Mouse (Mus musculus) bone marrow, adult 2 months (tissue): Measurements from ENCODE around the gene Car2.

Experiments
- CTCF ChIP-seq: fragments of 200-500 bp; IDR thresholded peaks from 2 replicates; pipeline ENCODE4 v1.5.1; 2011; ENCODE audit warnings: low read length, control low read depth; ENCODE audit not compliant: control insufficient read depth, insufficient read depth
- POLR2A ChIP-seq: fragments of 200-500 bp; IDR thresholded peaks from 2 replicates; pipeline ENCODE4 v1.6.1; 2011; ENCODE audit warnings: low read depth, mild to moderate bottlenecking, control low read depth, low read length, borderline replicate concordance; ENCODE audit not compliant: control insufficient read depth

GRCm38 (mm10) chr3:14863922-14864321 is 22.2 kb upstream of the Car2 start:
- no peak for TF ChIP-seq CTCF
- TF ChIP-seq POLR2A = no peak
